8 mouse cellular contexts compared by ENCODE assay signal in the genomic region with DNA sequence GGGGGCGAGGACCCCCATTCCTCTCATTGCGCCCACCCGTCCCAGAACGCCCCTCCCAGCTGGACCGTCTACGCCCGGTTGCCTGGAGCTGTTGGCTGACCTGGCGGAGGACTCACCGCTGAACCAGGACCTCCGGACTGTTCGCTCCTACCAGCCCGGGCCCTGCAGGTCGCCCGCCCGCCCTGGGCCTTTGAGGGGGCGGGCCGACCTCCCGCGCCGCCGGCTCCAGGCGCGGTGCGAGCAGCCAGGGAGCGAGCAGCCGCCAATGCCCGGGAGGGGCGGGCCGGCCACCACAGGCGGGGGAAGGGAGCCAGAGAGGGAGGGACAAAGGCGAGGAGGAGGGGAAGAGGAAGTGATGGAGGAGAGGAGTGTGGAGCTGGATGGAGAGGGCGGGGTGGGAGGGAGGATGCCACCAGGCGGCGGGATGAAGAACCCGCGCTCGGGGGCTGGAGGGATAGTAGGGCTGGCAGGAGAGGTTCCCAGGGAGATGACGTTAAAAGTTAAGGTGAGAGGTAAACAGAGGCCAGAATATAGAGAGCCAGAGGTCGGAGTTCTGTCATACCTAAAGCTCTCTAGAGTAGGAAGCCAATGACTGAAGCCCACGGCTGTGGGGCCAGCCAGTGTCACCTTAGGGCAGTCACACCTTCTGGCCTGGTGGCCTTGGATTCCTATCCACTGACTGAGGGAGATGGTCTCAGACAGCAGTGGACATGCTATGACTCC. TPM values are rescaled to one million over a fixed set of nuclear protein-coding genes. Genes with fewer than 3 reads are reported as not detected.
DNase-seq lines count a peak whose midpoint lies in the region; ATAC-seq and TF ChIP-seq lines count a peak whose summit lies in the region.

No protein-coding gene starts in this region.

- peak overlapping the region; percentile 52 for H3K4me2 ChIP-seq in hindbrain, embryonic 11.5 days (replicated peaks; ENCODE audit: low read depth, low read length)
- H3K4me2 ChIP-seq in lung, postnatal 0 days (replicated peaks; ENCODE audit: low read depth, low read length) = peak overlapping the region; percentile 78

- peak overlapping the region; percentile 76 for H3K27ac ChIP-seq in hindbrain, embryonic 11.5 days (ENCODE audit: low read depth, low read length)
- H3K27ac ChIP-seq in lung, postnatal 0 days (ENCODE audit: low read length) = no peak overlapping the region

- peak overlapping the region; percentile 59 for H3K4me3 ChIP-seq in hindbrain, embryonic 11.5 days (ENCODE audit: low read depth, low read length)
- H3K4me3 ChIP-seq in lung, postnatal 0 days (ENCODE audit: low read depth, low read length) = peak overlapping the region; percentile 38

- peak; percentile 84 for ATAC-seq in hindbrain, embryonic 11.5 days (ENCODE audit: low FRiP score)
- peak; percentile 78 for ATAC-seq in lung, postnatal 0 days

- H3K36me3 ChIP-seq in hindbrain, embryonic 11.5 days (ENCODE audit: control insufficient read depth, insufficient read depth, low read length) = no peaks in the 10 kb centered on the region
- H3K36me3 ChIP-seq in lung, postnatal 0 days (ENCODE audit: insufficient read depth, low read length) = peaks cover under 1% of the 10 kb centered on the region; the same call in 1 of the 2 replicates

- peak overlapping the region; percentile 85 for H3K9ac ChIP-seq in hindbrain, embryonic 11.5 days (ENCODE audit: low read depth, low read length)
- H3K9ac ChIP-seq in lung, postnatal 0 days (replicated peaks; ENCODE audit: low read depth) = peak overlapping the region; percentile 32

- peak; percentile 88 for DNase-seq in NIH3T3 (ENCODE audit: low read depth)
- DNase-seq in cerebellum, adult 9-10 months = peak; percentile 94
- DNase-seq in frontal cortex, adult 2 months (ENCODE audit: extremely low spot score in 1 of 2, low spot score in 1 of 2) = peak; percentile 69 to 85
- peak; percentile 85 for DNase-seq in hindbrain, embryonic 11.5 days (ENCODE audit: low spot score)
- DNase-seq in layer of hippocampus, postnatal 14 days (ENCODE audit: low spot score in 2 of 2) = peak; percentile 78 to 85
- peak; percentile 93 for DNase-seq in lung, postnatal 0 days (ENCODE audit: low spot score)
- peak; percentile 82 for DNase-seq in ovary, postnatal 14 days (ENCODE audit: low spot score)
- peak; percentile 67 for DNase-seq in urinary bladder, postnatal 10 days (ENCODE audit: low spot score)

- no peaks in the 10 kb centered on the region for H3K9me3 ChIP-seq in hindbrain, embryonic 11.5 days (ENCODE audit: control insufficient read depth, low read length)
- no peaks in the 10 kb centered on the region for H3K9me3 ChIP-seq in lung, postnatal 0 days (ENCODE audit: low read length)

- WGBS in hindbrain, embryonic 11.5 days = 1% methylated on average over 36 of the region's 40 CpGs
- 2% methylated on average over 34 of the region's 40 CpGs for WGBS in lung, postnatal 0 days

- H3K27me3 ChIP-seq in hindbrain, embryonic 11.5 days (ENCODE audit: control insufficient read depth, insufficient read depth, low read length) = no peaks in the 10 kb centered on the region
- H3K27me3 ChIP-seq in lung, postnatal 0 days (replicated peaks; ENCODE audit: insufficient read depth, low read length) = no peaks in the 10 kb centered on the region

- peak; percentile 53 for TF ChIP-seq CTCF in lung, postnatal 0 days (IDR thresholded peaks at IDR 0.05)

- no peak for TF ChIP-seq EP300 in lung, postnatal 0 days (IDR thresholded peaks at IDR 0.05)

- peaks cover 14% of the 10 kb centered on the region; the same call in 1 of the 2 replicates for H3K4me1 ChIP-seq in hindbrain, embryonic 11.5 days (replicated peaks; ENCODE audit: control insufficient read depth, insufficient read depth, low read length)
- peaks cover 11% of the 10 kb centered on the region for H3K4me1 ChIP-seq in lung, postnatal 0 days (ENCODE audit: insufficient read depth, low read depth, low read length)

RNA-seq across cellular contexts. Expression of a gene that starts 13.7 kb away (rescaled TPM):
- polyA plus RNA-seq in frontal cortex, adult 2 months (2012; rRNA removed) = 138 and 146 TPM in 2 replicates
- 36.0 and 36.3 TPM in 2 replicates for polyA plus RNA-seq in hindbrain, embryonic 11.5 days (2014; fragmentation: Nextera tagmentation; extraction: Ambion mirVana)
- 10 to 100 TPM; 98.3 to 98.6 TPM for total RNA-seq in layer of hippocampus, postnatal 14 days (2021)
- 21.3 and 21.8 TPM in 2 replicates for polyA plus RNA-seq in lung, postnatal 0 days (2015; fragmentation: Nextera tagmentation; extraction: Ambion mirVana)

RNA-seq across cellular contexts. Expression of a gene that starts 46.3 kb away (rescaled TPM):
- 55.6 and 57.7 TPM in 2 replicates for polyA plus RNA-seq in frontal cortex, adult 2 months (2012; rRNA removed)
- polyA plus RNA-seq in hindbrain, embryonic 11.5 days (2014; fragmentation: Nextera tagmentation; extraction: Ambion mirVana) = 198 and 204 TPM in 2 replicates
- total RNA-seq in layer of hippocampus, postnatal 14 days (2021) = 100 to 1,000 TPM; 102 to 109 TPM
- polyA plus RNA-seq in lung, postnatal 0 days (2015; fragmentation: Nextera tagmentation; extraction: Ambion mirVana) = 92.3 and 104 TPM in 2 replicates

RNA-seq across cellular contexts. Expression of a gene that starts 46.4 kb away (rescaled TPM):
- polyA plus RNA-seq in frontal cortex, adult 2 months (2012; rRNA removed) = 90.9 and 96.6 TPM in 2 replicates
- 142 and 154 TPM in 2 replicates for polyA plus RNA-seq in hindbrain, embryonic 11.5 days (2014; fragmentation: Nextera tagmentation; extraction: Ambion mirVana)
- 10 to 100 TPM; 74.9 to 88.5 TPM for total RNA-seq in layer of hippocampus, postnatal 14 days (2021)
- polyA plus RNA-seq in lung, postnatal 0 days (2015; fragmentation: Nextera tagmentation; extraction: Ambion mirVana) = 81.4 and 91.7 TPM in 2 replicates

RNA-seq across cellular contexts. Expression of a gene that starts 48.3 kb away (rescaled TPM):
- polyA plus RNA-seq in frontal cortex, adult 2 months (2012; rRNA removed) = 0.16 and 0.17 TPM in 2 replicates
- polyA plus RNA-seq in hindbrain, embryonic 11.5 days (2014; fragmentation: Nextera tagmentation; extraction: Ambion mirVana) = not detected in 2 replicates
- not detected for total RNA-seq in layer of hippocampus, postnatal 14 days (2021)
- not detected in 2 replicates for polyA plus RNA-seq in lung, postnatal 0 days (2015; fragmentation: Nextera tagmentation; extraction: Ambion mirVana)
